Mouse (Mus musculus): ENCODE data around the gene Slc22a2. TPM values are rescaled to one million over a fixed set of nuclear protein-coding genes. Genes with fewer than 3 reads are reported as not detected.

Slc22a2 gene
- total RNA-seq, 2 experiments from 2014 or later = 0.16 to 0.26 TPM

Other genes starting within 250 kb of the Slc22a2 start
- under 1 TPM in 1 of 2 experiments, not detected in 1; 0.63 TPM for gene Plg, start 205.5 kb upstream of the Slc22a2 start, total RNA-seq (2021)
- gene Slc22a3, start 76.4 kb upstream of the Slc22a2 start, total RNA-seq (2021) = 1 to 10 TPM; 7.2 to 9.1 TPM
- under 1 TPM in 1 of 2 experiments, not detected in 1; 0.33 TPM for gene Slc22a1, start 91.7 kb downstream of the Slc22a2 start, total RNA-seq (2021)
- 10 to 100 TPM; 76.5 to 97.4 TPM for gene Igf2r, start 185.5 kb downstream of the Slc22a2 start, total RNA-seq (2021)

Measured in adrenal gland, postnatal 36 days (tissue).